Comparison of ENCODE assay signal across 26 mouse cellular contexts in genomic region chr1:184807123-184807522, GRCm38 (mm10). TPM values are rescaled to one million over a fixed set of nuclear protein-coding genes. Genes with fewer than 3 reads are reported as not detected.
"Had no signal": no experiment of that assay in that cellular context is flagged by ENCODE, and none has a peak within 500 bp of the region (broad histone marks: within the 10 kb centered on the region; RNA-seq: fewer than 3 reads in every experiment).

No protein-coding gene starts in this region.

- ATAC-seq: hindbrain, embryonic 16.5 days; inflammation-experienced regulatory T-cells, adult 6 months had no signal

- DNase-seq: gastrocnemius, postnatal 14 days; gastrocnemius, postnatal 36 days; heart, postnatal 10 days; heart, postnatal 4 days; kidney, adult 18-20 months; kidney, adult 8-10 months; kidney, postnatal 10 days; kidney, postnatal 25 days; liver, embryonic 13.5 days had no signal

- H3K4me3 ChIP-seq: heart, embryonic 10.5 days; heart, embryonic 12.5 days; hindbrain, embryonic 10.5 days; hindbrain, embryonic 12.5 days; intestine, embryonic 15.5 days; layer of hippocampus, adult 2 months; left cerebral cortex, adult 2 months; limb, embryonic 10.5 days; limb, embryonic 12.5 days; liver, embryonic 13.5 days had no signal

- H3K9me3 ChIP-seq: heart, embryonic 10.5 days; hindbrain, embryonic 10.5 days; hindbrain, embryonic 12.5 days; intestine, embryonic 15.5 days; limb, embryonic 10.5 days; limb, embryonic 12.5 days; liver, embryonic 13.5 days had no signal

- H3K27ac ChIP-seq: heart, embryonic 10.5 days; hindbrain, embryonic 10.5 days; hindbrain, embryonic 12.5 days; hindbrain, embryonic 14.5 days; layer of hippocampus, adult 2 months; left cerebral cortex, adult 2 months; limb, embryonic 10.5 days; limb, embryonic 12.5 days; liver, embryonic 13.5 days had no signal

- H3K9ac ChIP-seq: heart, embryonic 12.5 days; hindbrain, embryonic 12.5 days; hindbrain, embryonic 14.5 days; intestine, embryonic 15.5 days; limb, embryonic 12.5 days; liver, embryonic 13.5 days had no signal

- H3K4me2 ChIP-seq: heart, embryonic 12.5 days; hindbrain, embryonic 12.5 days; hindbrain, embryonic 14.5 days; intestine, embryonic 15.5 days; limb, embryonic 12.5 days; liver, embryonic 13.5 days had no signal

- H3K36me3 ChIP-seq: heart, embryonic 12.5 days; hindbrain, embryonic 10.5 days; hindbrain, embryonic 12.5 days; intestine, embryonic 15.5 days; limb, embryonic 10.5 days; liver, embryonic 13.5 days had no signal

RNA-seq across cellular contexts. Expression of gene Marc1, which starts 4.0 kb away (rescaled TPM):
- total RNA-seq: granulocyte monocyte progenitor cell, adult 5-6 weeks; heart, adult 8-10 months; heart, postnatal 10 days; heart, postnatal 25 days; layer of hippocampus, postnatal 10 days had no signal
- polyA plus RNA-seq: heart, embryonic 14.5 days; hindbrain, embryonic 10.5 days; hindbrain, embryonic 12.5 days; inflammation-experienced regulatory T-cells, adult 6 months; limb, embryonic 12.5 days had no signal
